Mouse (Mus musculus) heart, postnatal 10 days (tissue): ENCODE measurements around the gene Zkscan1. TPM values are rescaled to one million over a fixed set of nuclear protein-coding genes. Genes with fewer than 3 reads are reported as not detected.
"Not testable (repeated sequence)": the region's sequence is repeated elsewhere in the genome, so short reads cannot be mapped to it uniquely, and the experiment has no call there.

Experiments used
- DNase-seq, 2 experiments: peaks; one replicate each; pipeline ENCODE4 v3.0.0; 2021
- intact Hi-C: fragments of 180-260 bp; cut with DNase I; formaldehyde crosslinking; loops from one replicate; pipeline ENCODE4 v1.15.1; 2025
- total RNA-seq, 2 experiments: library from RNA; stranded (reverse); gene quantifications; 2 replicates each; pipeline ENCODE4 v1.2.3; 2021

Zkscan1 gene
- 10 to 100 TPM; 20.8 to 24.4 TPM for total RNA-seq

GRCm38 (mm10) chr5:138084996-138085395 lies at the start of gene Zkscan1:
TSS of gene Zkscan1 (plus strand) at chr5:138085084.
- intact Hi-C loops, result loop anchor here (2.0 to 5.0 kb wide), 2 partner anchors 32 to 67 kb away; partner anchors contain the start of gene Zscan21
- DNase-seq, result peak; percentile 83 to 90

- DNase-seq, intact Hi-C loops: not testable (repeated sequence)
These were observed 32.0 kb upstream of the Zkscan1 start, which contains the start of gene Smok3c for GRCm38 (mm10) chr5:138052894-138053293. TSS of gene Smok3c (plus strand) at chr5:138053194.

GRCm38 (mm10) chr5:138073803-138074202 lies 11.1 kb upstream of the Zkscan1 start:
- intact Hi-C loops, result no loop called here
- no peak for DNase-seq

DNA sequence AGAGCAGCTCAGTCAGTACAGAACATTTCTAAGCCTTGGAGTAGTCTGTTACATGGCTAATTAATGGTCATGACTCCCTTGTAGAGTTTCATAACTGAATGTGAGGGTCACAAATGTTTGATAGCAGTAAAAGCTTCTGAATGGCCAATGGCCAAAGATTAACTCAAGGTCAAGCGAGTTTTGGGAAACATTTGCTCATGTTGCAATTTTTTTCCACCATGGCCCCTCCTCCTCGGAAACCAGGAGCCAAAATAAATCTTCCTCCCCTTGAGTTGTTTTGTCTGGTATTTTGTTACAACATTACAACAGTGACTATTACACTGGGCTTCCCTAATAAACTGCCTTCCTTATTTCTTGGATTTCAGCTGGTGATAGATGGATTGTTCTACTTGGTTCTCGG lies 9.2 kb upstream of the Zkscan1 start:
- intact Hi-C loops, result no loop called here
- DNase-seq, result no peak

GRCm38 (mm10) chr5:138076148-138076547 lies 8.7 kb upstream of the Zkscan1 start:
- no peak for DNase-seq
- intact Hi-C loops, result no loop called here

- intact Hi-C loops, result no loop called here
- no peak for DNase-seq
These were observed 4.4 kb upstream of the Zkscan1 start for GRCm38 (mm10) chr5:138080456-138080855.

GRCm38 (mm10) chr5:138081446-138081845 lies 3.4 kb upstream of the Zkscan1 start:
- intact Hi-C loops, result no loop called here
- no peak for DNase-seq

- intact Hi-C loops, result no loop called here
- DNase-seq, result no peak
These were observed 1.5 kb upstream of the Zkscan1 start for GRCm38 (mm10) chr5:138083318-138083900.

GRCm38 (mm10) chr5:138083936-138084335 lies 948 bp upstream of the Zkscan1 start:
- intact Hi-C loops, result loop anchor here (2.0 kb wide), 1 partner anchor 33 kb away; the partner anchor contains the start of gene Zscan21
- DNase-seq, result no peak

GRCm38 (mm10) chr5:138084507-138084906 lies 377 bp upstream of the Zkscan1 start:
- DNase-seq, result peak in 1 of 2 experiments; percentile 15
- intact Hi-C loops, result loop anchor here (2.0 kb wide), 1 partner anchor 32 kb away; the partner anchor contains the start of gene Zscan21

GRCm38 (mm10) chr5:138085421-138085911 lies 582 bp downstream of the Zkscan1 start:
- peak; percentile 21 to 40 for DNase-seq
- intact Hi-C loops, result loop anchor here (2.0 to 5.0 kb wide), 2 partner anchors 31 to 67 kb away; partner anchors contain the start of gene Zscan21

DNA sequence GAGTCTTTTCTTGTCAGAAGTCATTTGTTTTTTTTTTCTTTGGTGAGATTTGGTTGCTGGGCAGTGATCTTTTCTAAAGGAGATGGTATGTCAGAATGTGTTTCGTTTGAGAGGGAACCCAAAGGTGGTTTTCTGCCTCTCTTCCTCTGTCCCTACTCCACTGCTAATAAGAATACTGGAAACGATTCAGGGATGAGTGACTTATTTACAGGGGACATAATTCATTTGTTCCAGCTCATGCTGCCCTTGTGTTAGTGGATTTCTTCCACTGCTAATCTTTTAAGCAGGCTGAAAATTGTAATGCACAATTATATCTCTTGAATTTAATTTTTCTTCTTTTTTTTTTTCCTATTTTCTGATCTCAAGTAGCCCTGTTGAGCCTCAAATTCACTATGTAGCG lies 2.0 kb downstream of the Zkscan1 start:
- no peak for DNase-seq
- intact Hi-C loops, result loop anchor here (5.0 kb wide), 1 partner anchor 65 kb away; no protein-coding TSS in a partner anchor

DNA sequence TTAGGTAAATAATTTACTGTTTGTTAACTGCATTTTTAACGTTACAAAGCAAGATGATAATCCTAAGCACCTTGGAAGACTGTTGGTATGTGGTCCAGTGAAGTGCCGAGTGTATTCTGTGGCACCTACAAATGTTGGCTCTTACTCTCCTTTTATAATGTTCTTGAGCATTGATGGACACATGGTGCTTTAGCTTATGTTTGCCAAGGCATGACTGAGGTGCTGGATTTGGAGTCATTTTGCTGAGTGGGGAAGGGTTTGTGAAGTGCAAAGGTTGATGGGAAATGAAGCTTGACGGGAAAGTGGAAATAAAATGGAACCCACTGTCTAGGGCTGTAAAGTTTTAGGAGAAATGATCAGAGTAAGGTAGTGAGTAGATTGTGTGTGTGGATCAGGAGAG lies 3.5 kb downstream of the Zkscan1 start:
- intact Hi-C loops, result loop anchor here (5.0 kb wide), 1 partner anchor 64 kb away; no protein-coding TSS in a partner anchor
- DNase-seq, result no peak

DNA sequence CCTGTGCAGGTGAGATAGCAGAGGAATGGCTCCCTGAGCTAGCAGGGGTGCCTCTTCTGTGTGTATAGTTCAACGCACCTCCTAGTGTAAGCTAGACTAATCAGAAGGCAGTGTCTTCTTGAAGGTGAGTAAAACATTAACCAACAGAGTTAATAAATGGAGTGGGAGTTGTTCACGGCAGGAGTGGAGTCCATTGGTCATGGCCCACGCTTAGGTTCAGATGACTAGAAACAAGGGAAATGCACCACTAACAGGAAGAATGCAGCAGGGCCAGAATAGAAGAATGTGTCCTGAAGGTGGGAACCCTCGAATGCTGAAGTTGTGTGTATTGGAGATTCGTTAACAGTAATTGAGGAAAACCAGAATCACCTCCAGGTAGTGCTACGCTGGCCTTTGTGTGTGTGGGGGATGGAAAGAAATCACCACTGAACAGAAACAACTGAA lies 4.2 kb downstream of the Zkscan1 start:
- intact Hi-C loops, result loop anchor here (5.0 kb wide), 1 partner anchor 63 kb away; no protein-coding TSS in a partner anchor

GRCm38 (mm10) chr5:138090271-138090670 lies 5.4 kb downstream of the Zkscan1 start:
- DNase-seq, result peak; percentile 5 to 17
- intact Hi-C loops, result no loop called here

More for the DNA sequence above, 4.2 kb downstream of the Zkscan1 start:
- DNase-seq, result no peak

DNA sequence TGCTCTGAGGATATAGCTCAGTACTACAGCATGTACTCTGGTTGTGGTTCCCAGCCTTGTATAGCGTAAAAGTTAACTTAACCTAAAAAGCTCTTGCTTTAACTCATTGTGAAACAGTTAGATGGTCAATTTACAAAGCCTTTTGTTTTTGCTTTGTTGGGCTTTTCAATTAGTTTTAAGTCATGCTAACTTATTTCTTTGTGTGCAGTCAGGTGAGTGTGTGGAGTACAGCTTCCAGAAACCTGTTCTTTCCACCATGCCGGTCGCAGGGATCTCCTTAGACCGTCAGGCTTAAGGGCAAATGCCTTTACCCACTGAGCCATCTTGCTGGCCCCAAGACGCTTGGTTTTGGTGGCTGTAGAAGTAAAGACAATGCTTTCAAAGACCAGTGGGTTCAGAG lies 5.9 kb downstream of the Zkscan1 start:
- intact Hi-C loops, result no loop called here
- no peak for DNase-seq

- intact Hi-C loops, result no loop called here
- no peak for DNase-seq
These were observed 7.9 kb downstream of the Zkscan1 start for GRCm38 (mm10) chr5:138092771-138093170.

- intact Hi-C loops, result no loop called here
- no peak for DNase-seq
These were observed 9.6 kb downstream of the Zkscan1 start for GRCm38 (mm10) chr5:138094474-138094873.

DNA sequence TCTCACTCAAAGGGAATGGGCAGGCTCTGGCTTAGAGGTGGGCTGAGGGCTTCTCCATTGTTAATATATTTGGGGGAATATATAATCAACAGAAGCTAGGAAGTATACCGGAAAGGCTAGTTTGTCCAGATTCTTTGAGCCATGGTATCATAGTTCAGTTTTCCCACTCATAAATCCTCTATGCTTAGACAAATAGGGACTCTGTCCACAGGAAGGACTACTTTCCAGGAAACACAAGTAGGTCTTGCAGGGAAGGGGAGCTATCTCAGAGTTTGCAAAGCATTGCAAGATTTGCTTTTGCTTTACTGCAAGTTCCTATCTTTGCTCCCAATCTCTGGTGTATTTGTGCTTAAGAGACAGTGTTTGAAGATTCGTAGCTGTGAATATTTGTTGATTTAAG lies 20.1 kb downstream of the Zkscan1 start:
- intact Hi-C loops, result no loop called here
- no peak for DNase-seq

GRCm38 (mm10) chr5:138107130-138107529 lies 22.2 kb downstream of the Zkscan1 start:
- intact Hi-C loops, result no loop called here
- DNase-seq, result no peak

- intact Hi-C loops, DNase-seq: not testable (repeated sequence)
These were observed 25.0 kb downstream of the Zkscan1 start for GRCm38 (mm10) chr5:138109847-138110396.
